Comparison of ENCODE assay signal across 31 mouse cellular contexts in the genomic region with DNA sequence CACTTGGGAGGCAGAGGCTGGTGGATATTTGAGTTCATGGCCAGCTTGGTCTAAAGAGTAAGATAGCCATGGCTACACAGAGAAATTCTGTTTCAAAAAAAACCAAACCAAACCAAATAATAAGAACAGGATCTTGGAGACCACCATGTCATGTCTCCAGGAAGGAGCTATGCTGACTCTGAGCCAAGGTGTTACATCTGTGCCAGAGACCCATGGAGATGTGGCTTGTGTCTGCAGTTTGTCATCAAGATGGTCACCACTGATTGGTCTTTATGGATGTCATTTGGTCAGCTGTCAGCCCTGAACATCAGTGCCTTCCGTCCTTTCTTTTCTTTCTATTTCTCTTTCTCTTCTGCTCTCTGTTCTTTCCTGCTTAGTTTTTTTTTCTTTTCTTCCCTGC. TPM values are rescaled to one million over a fixed set of nuclear protein-coding genes. Genes with fewer than 3 reads are reported as not detected.
DNase-seq lines count a peak whose midpoint lies in the region; ATAC-seq and TF ChIP-seq lines count a peak whose summit lies in the region.
"Had no signal": no experiment of that assay in that cellular context is flagged by ENCODE, and none has a peak within 500 bp of the region (broad histone marks: within the 10 kb centered on the region; RNA-seq: fewer than 3 reads in every experiment).

No protein-coding gene starts in this region.

- H3K27me3 ChIP-seq in cerebellum, adult 2 months (ENCODE audit: control insufficient read depth, insufficient read depth, low read length): no peaks in the 10 kb centered on the region
- no peaks in the 10 kb centered on the region for H3K27me3 ChIP-seq in heart, embryonic 10.5 days (ENCODE audit: insufficient read depth, poor library complexity, severe bottlenecking)
- H3K27me3 ChIP-seq in liver, adult 2 months (ENCODE audit: control insufficient read depth, insufficient read depth, low read length): no peaks in the 10 kb centered on the region
- H3K27me3 ChIP-seq in liver, postnatal 0 days (ENCODE audit: insufficient read depth, low read length): no peaks in the 10 kb centered on the region
- H3K27me3 ChIP-seq: forebrain, embryonic 13.5 days; heart, embryonic 12.5 days; heart, embryonic 15.5 days; hindbrain, embryonic 13.5 days had no signal

- peak; percentile 51 to 55 for DNase-seq in cerebellum, postnatal 10 days
- DNase-seq in cerebellum, adult 2 months: no peak
- peak; percentile 6 for DNase-seq in heart, embryonic 10.5 days (ENCODE audit: low spot score)
- no peak for DNase-seq in heart, postnatal 10 days
- peak; percentile 59 for DNase-seq in liver, adult 2 months (ENCODE audit: extremely low read depth, low read depth, low spot score)
- no peak for DNase-seq in liver, postnatal 0 days
- DNase-seq: adrenal gland, adult 8-10 months; adrenal gland, postnatal 25 days; cerebellum, adult 18-20 months; cerebellum, adult 9-11 months; gastrocnemius, postnatal 10 days; gastrocnemius, postnatal 36 days had no signal

- no peaks in the 10 kb centered on the region for H3K9me3 ChIP-seq in heart, embryonic 10.5 days
- no peaks in the 10 kb centered on the region for H3K9me3 ChIP-seq in liver, postnatal 0 days (ENCODE audit: low read length)
- H3K9me3 ChIP-seq: forebrain, embryonic 10.5 days; forebrain, embryonic 13.5 days; heart, embryonic 12.5 days; heart, embryonic 15.5 days; hindbrain, embryonic 13.5 days had no signal

- no peaks in the 10 kb centered on the region for H3K4me1 ChIP-seq in cerebellum, adult 2 months (ENCODE audit: control insufficient read depth, insufficient read depth, low read length)
- peaks cover 7% of the 10 kb centered on the region; the same call in 1 of the 2 replicates for H3K4me1 ChIP-seq in heart, embryonic 10.5 days
- H3K4me1 ChIP-seq in liver, adult 2 months (ENCODE audit: control insufficient read depth, insufficient read depth, low read length): peaks cover 19% of the 10 kb centered on the region
- no peaks in the 10 kb centered on the region for H3K4me1 ChIP-seq in liver, postnatal 0 days (ENCODE audit: insufficient read depth)
- H3K4me1 ChIP-seq: heart, embryonic 12.5 days; heart, embryonic 15.5 days; hindbrain, embryonic 13.5 days had no signal

- no peaks in the 10 kb centered on the region for H3K36me3 ChIP-seq in heart, embryonic 10.5 days
- peaks cover 23% of the 10 kb centered on the region for H3K36me3 ChIP-seq in liver, adult 2 months (ENCODE audit: control insufficient read depth, insufficient read depth, low read length)
- H3K36me3 ChIP-seq in liver, postnatal 0 days (replicated peaks; ENCODE audit: insufficient read depth, low read length): no peaks in the 10 kb centered on the region
- H3K36me3 ChIP-seq: forebrain, embryonic 10.5 days; heart, embryonic 12.5 days; heart, embryonic 15.5 days; hindbrain, embryonic 13.5 days had no signal

- no peak for TF ChIP-seq EP300 in liver, postnatal 0 days (IDR thresholded peaks at IDR 0.05; ENCODE audit: low read depth)

- TF ChIP-seq CTCF in cerebellum, adult 2 months (IDR thresholded peaks at IDR 0.05; ENCODE audit: borderline replicate concordance, insufficient read depth, low read depth, low read length): no peak
- no peak for TF ChIP-seq CTCF in liver, adult 2 months (IDR thresholded peaks at IDR 0.05; ENCODE audit: low read depth, low read length)
- TF ChIP-seq CTCF in liver, postnatal 0 days (IDR thresholded peaks at IDR 0.05; ENCODE audit: low read depth): no peak

- 16% methylated on average over 1 of the region's 1 CpGs for WGBS in cerebellum, adult 2 months
- WGBS in heart, embryonic 10.5 days: 78% methylated on average over 1 of the region's 1 CpGs
- WGBS in liver, adult 2 months: 53% methylated on average over 1 of the region's 1 CpGs
- 79% methylated on average over 1 of the region's 1 CpGs for WGBS in liver, postnatal 0 days (ENCODE audit: insufficient replicate concordance)

- H3K79me2 ChIP-seq in liver, adult 2 months (ENCODE audit: control insufficient read depth, insufficient read depth, low read length): 0 out of 2 replicates have a peak, but pooled peaks cover under 1% of the 10 kb centered on the region

- no peak overlapping the region for H3K27ac ChIP-seq in cerebellum, adult 2 months (ENCODE audit: insufficient read depth, low read length)
- H3K27ac ChIP-seq in heart, embryonic 10.5 days: no peak overlapping the region
- no peak overlapping the region for H3K27ac ChIP-seq in liver, adult 2 months (replicated peaks; ENCODE audit: insufficient read depth, low read depth, low read length)
- no peak overlapping the region for H3K27ac ChIP-seq in liver, postnatal 0 days (ENCODE audit: low read depth)
- H3K27ac ChIP-seq: forebrain, embryonic 10.5 days; forebrain, embryonic 13.5 days; heart, embryonic 15.5 days; hindbrain, embryonic 13.5 days; hindbrain, postnatal 0 days had no signal

- ATAC-seq in liver, postnatal 0 days: no peak
- ATAC-seq: activated CD4-positive, CD25-positive, alpha-beta regulatory T cell, adult 4 months; forebrain, embryonic 13.5 days; forebrain, embryonic 16.5 days; hindbrain, postnatal 0 days; inflammation-experienced regulatory T-cells, adult 6 months; intestine, embryonic 16.5 days had no signal

- no peak overlapping the region for H3K4me2 ChIP-seq in liver, postnatal 0 days (ENCODE audit: low read depth, low read length)
- H3K4me2 ChIP-seq: forebrain, embryonic 13.5 days; heart, embryonic 12.5 days; heart, embryonic 15.5 days; hindbrain, embryonic 13.5 days had no signal

- intact Hi-C loops in heart, postnatal 10 days (cut with DNase I): no loop called here

- no peak overlapping the region for H3K9ac ChIP-seq in liver, adult 2 months (ENCODE audit: low read depth, low read length)
- no peak overlapping the region for H3K9ac ChIP-seq in liver, postnatal 0 days (replicated peaks)
- H3K9ac ChIP-seq: forebrain, embryonic 13.5 days; heart, embryonic 12.5 days; heart, embryonic 15.5 days; hindbrain, embryonic 13.5 days had no signal

- no peak for TF ChIP-seq POLR2A in cerebellum, adult 2 months (IDR thresholded peaks at IDR 0.05; ENCODE audit: borderline replicate concordance, insufficient read depth, low read length)
- TF ChIP-seq POLR2A in liver, adult 2 months (IDR thresholded peaks at IDR 0.05; ENCODE audit: extremely low read depth, insufficient read depth, low read length): no peak

- H3K4me3 ChIP-seq in cerebellum, adult 2 months (replicated peaks; ENCODE audit: insufficient read depth, low read depth, low read length): no peak overlapping the region
- no peak overlapping the region for H3K4me3 ChIP-seq in heart, embryonic 10.5 days
- H3K4me3 ChIP-seq in liver, adult 2 months (ENCODE audit: insufficient read depth, low read depth, low read length): no peak overlapping the region
- no peak overlapping the region for H3K4me3 ChIP-seq in liver, postnatal 0 days (ENCODE audit: low read depth, low read length)
- H3K4me3 ChIP-seq: forebrain, embryonic 10.5 days; forebrain, embryonic 13.5 days; heart, embryonic 12.5 days; heart, embryonic 15.5 days; hindbrain, embryonic 13.5 days had no signal

RNA-seq across cellular contexts. Expression of a gene that starts 14.2 kb away (rescaled TPM):
- polyA plus RNA-seq in cerebellum, adult 2 months (2012; rRNA removed): not detected in 2 replicates
- not detected in 2 replicates for polyA plus RNA-seq in heart, embryonic 10.5 days (2016; fragmentation: Nextera tagmentation; extraction: Ambion mirVana)
- not detected for total RNA-seq in heart, postnatal 10 days (2021)
- not detected in 2 replicates for total RNA-seq in liver, adult 2 months (2014; rRNA removed)
- polyA plus RNA-seq in liver, adult 2 months (2012; rRNA removed): 0.06 and 0.17 TPM in 2 replicates
- not detected in 2 replicates for polyA plus RNA-seq in liver, postnatal 0 days (2015; fragmentation: Nextera tagmentation; extraction: Ambion mirVana)
- total RNA-seq: adrenal gland, adult 8-10 months; adrenal gland, postnatal 25 days; ES-E14; gastrocnemius, adult 18-20 months; gastrocnemius, postnatal 10 days; gastrocnemius, postnatal 36 days; granulocyte monocyte progenitor cell, adult 5-6 weeks; heart, adult 8-10 months; heart, postnatal 25 days; hematopoietic stem cell, adult 5-6 weeks; hindbrain, postnatal 0 days had no signal
- polyA plus RNA-seq: activated CD4-positive, CD25-positive, alpha-beta regulatory T cell, adult 4 months; brain, embryonic 14.5 days; embryonic facial prominence, embryonic 11.5 days; embryonic facial prominence, embryonic 14.5 days; forebrain, embryonic 10.5 days; forebrain, embryonic 13.5 days; forebrain, embryonic 16.5 days; heart, embryonic 12.5 days; heart, embryonic 15.5 days; hindbrain, embryonic 13.5 days; hindbrain, postnatal 0 days; inflammation-experienced regulatory T-cells, adult 6 months had no signal

Comparison
In these comparisons a context has a peak if more than half of its experiments do, and no peak if none do; other contexts are left out.
1. DNase-seq: peak in cerebellum, postnatal 10 days (2 of 2), heart, embryonic 10.5 days (single experiment) and liver, adult 2 months (single experiment); none in cerebellum, adult 2 months (0 of 2), heart, postnatal 10 days (0 of 2) and liver, postnatal 0 days (single experiment).